8 mouse cellular contexts compared by ENCODE assay signal in genomic region chr4:134922925-134923244, GRCm38 (mm10). TPM values are rescaled to one million over a fixed set of nuclear protein-coding genes. Genes with fewer than 3 reads are reported as not detected.
A peak's percentile ranks its signal among the peaks of the same experiment; 100 is the strongest.
DNase-seq lines count a peak whose midpoint lies in the region; ATAC-seq lines count a peak whose summit lies in the region.

No protein-coding gene starts in this region.

- H3K36me3 ChIP-seq in embryonic facial prominence, embryonic 13.5 days, result peaks cover 27% of the 10 kb centered on the region
- H3K36me3 ChIP-seq in heart, embryonic 14.5 days (ENCODE audit: control insufficient read depth, insufficient read depth, low read length), result peaks cover 33% of the 10 kb centered on the region

- no peaks in the 10 kb centered on the region for H3K9me3 ChIP-seq in embryonic facial prominence, embryonic 13.5 days
- H3K9me3 ChIP-seq in heart, embryonic 14.5 days (ENCODE audit: control insufficient read depth, low read length), result no peaks in the 10 kb centered on the region

- peak; percentile 72 for DNase-seq in layer of hippocampus, adult 11-12 months (ENCODE audit: low spot score)
- DNase-seq in layer of hippocampus, adult 9-10 months (ENCODE audit: low spot score), result no peak
- peak; percentile 88 for DNase-seq in kidney, postnatal 10 days
- DNase-seq in lung, adult 18-20 months, result peak; percentile 73 to 79
- DNase-seq in ovary, adult 18-20 months (ENCODE audit: low spot score), result peak; percentile 67
- DNase-seq in thymus, postnatal 14 days, result peak; percentile 85

- ATAC-seq in embryonic facial prominence, embryonic 13.5 days (ENCODE audit: insufficient number of reproducible peaks, insufficient read depth, low FRiP score, low TSS enrichment, low read depth), result no peak
- ATAC-seq in heart, embryonic 14.5 days (ENCODE audit: insufficient number of reproducible peaks, insufficient read depth, low FRiP score, low read depth), result 0 out of 2 replicates have a peak, but pooled peaks have one; percentile 44

- H3K4me1 ChIP-seq in embryonic facial prominence, embryonic 13.5 days, result peaks cover 21% of the 10 kb centered on the region
- H3K4me1 ChIP-seq in heart, embryonic 14.5 days (ENCODE audit: control insufficient read depth in 2 of 2, insufficient read depth in 2 of 2, low read length in 2 of 2), result peaks cover 5 to 23% of the 10 kb centered on the region in 2 experiments

- no peaks in the 10 kb centered on the region for H3K27me3 ChIP-seq in embryonic facial prominence, embryonic 13.5 days
- no peaks in the 10 kb centered on the region for H3K27me3 ChIP-seq in heart, embryonic 14.5 days (ENCODE audit: control insufficient read depth, insufficient read depth, low read length)

- under 1% methylated on average over 13 of the region's 13 CpGs for WGBS in embryonic facial prominence, embryonic 13.5 days
- 2% methylated on average over 13 of the region's 13 CpGs for WGBS in heart, embryonic 14.5 days

- H3K27ac ChIP-seq in embryonic facial prominence, embryonic 13.5 days, result peak overlapping the region; percentile 96
- H3K27ac ChIP-seq in heart, embryonic 14.5 days (replicated peaks in 1 of 2; ENCODE audit: control insufficient read depth in 1 of 2, insufficient read depth in 1 of 2, low read depth in 2 of 2, low read length in 2 of 2), result peak overlapping the region; percentile 82 to 92

- H3K4me3 ChIP-seq in embryonic facial prominence, embryonic 13.5 days, result peak overlapping the region; percentile 100
- H3K4me3 ChIP-seq in heart, embryonic 14.5 days (ENCODE audit: control insufficient read depth in 1 of 2, insufficient read depth in 1 of 2, low read depth in 1 of 2, low read length in 2 of 2), result peak overlapping the region; percentile 55 to 90

- H3K4me2 ChIP-seq in embryonic facial prominence, embryonic 13.5 days, result peak overlapping the region; percentile 69
- H3K4me2 ChIP-seq in heart, embryonic 14.5 days (ENCODE audit: low read length), result peak overlapping the region; percentile 85

- peak overlapping the region; percentile 99 for H3K9ac ChIP-seq in embryonic facial prominence, embryonic 13.5 days
- H3K9ac ChIP-seq in heart, embryonic 14.5 days (ENCODE audit: low read length), result peak overlapping the region; percentile 76

RNA-seq across cellular contexts. Expression of gene Rsrp1, which starts 0.5 kb away (rescaled TPM):
- polyA plus RNA-seq in embryonic facial prominence, embryonic 13.5 days (2015; fragmentation: Nextera tagmentation; extraction: Ambion mirVana), result 512 and 574 TPM in 2 replicates
- polyA plus RNA-seq in heart, embryonic 14.5 days (2014; fragmentation: Nextera tagmentation; extraction: Ambion mirVana), result 341 TPM in 2 replicates

RNA-seq across cellular contexts. Expression of gene Syf2, which starts 7.8 kb away (rescaled TPM):
- 78.7 and 88.4 TPM in 2 replicates for polyA plus RNA-seq in embryonic facial prominence, embryonic 13.5 days (2015; fragmentation: Nextera tagmentation; extraction: Ambion mirVana)
- polyA plus RNA-seq in heart, embryonic 14.5 days (2014; fragmentation: Nextera tagmentation; extraction: Ambion mirVana), result 52.2 and 54.9 TPM in 2 replicates

RNA-seq across cellular contexts. Expression of gene Tmem50a, which starts 8.1 kb away (rescaled TPM):
- 172 and 199 TPM in 2 replicates for polyA plus RNA-seq in embryonic facial prominence, embryonic 13.5 days (2015; fragmentation: Nextera tagmentation; extraction: Ambion mirVana)
- 148 and 167 TPM in 2 replicates for polyA plus RNA-seq in heart, embryonic 14.5 days (2014; fragmentation: Nextera tagmentation; extraction: Ambion mirVana)

RNA-seq across cellular contexts. Expression of gene Rhd, which starts 58.5 kb away (rescaled TPM):
- polyA plus RNA-seq in embryonic facial prominence, embryonic 13.5 days (2015; fragmentation: Nextera tagmentation; extraction: Ambion mirVana), result 2.4 and 6.1 TPM in 2 replicates
- polyA plus RNA-seq in heart, embryonic 14.5 days (2014; fragmentation: Nextera tagmentation; extraction: Ambion mirVana), result 3.6 and 5.5 TPM in 2 replicates
